Mouse (Mus musculus): Measurements from ENCODE around the gene Pdpk1.

- TF ChIP-seq CTCF (IDR thresholded peaks at IDR 0.05; ENCODE audit: borderline replicate concordance, insufficient read depth, low read depth, low read length) (no peak), POLR2A (IDR thresholded peaks at IDR 0.05; ENCODE audit: borderline replicate concordance, insufficient read depth, low read length) (no peak)
Measured at GRCm38 (mm10) chr17:24029477-24029876, 121.2 kb downstream of the Pdpk1 start.
